Comparison of ENCODE assay signal across 8 mouse cellular contexts in genomic region chr8:123891271-123891670, GRCm38 (mm10). TPM values are rescaled to one million over a fixed set of nuclear protein-coding genes. Genes with fewer than 3 reads are reported as not detected.
A peak's percentile ranks its signal among the peaks of the same experiment; 100 is the strongest.
DNase-seq lines count a peak whose midpoint lies in the region; ATAC-seq and TF ChIP-seq lines count a peak whose summit lies in the region.

No protein-coding gene starts in this region.

- peak; percentile 50 for DNase-seq in 416B (ENCODE audit: low read depth)
- DNase-seq in R1 (ENCODE audit: low read depth, low spot score), result peak; percentile 36
- peak; percentile 44 to 61 for DNase-seq in gastrocnemius, postnatal 36 days
- peak; percentile 35 for DNase-seq in kidney, adult 9 months
- DNase-seq in midbrain, embryonic 11.5 days (ENCODE audit: low spot score, missing footprints), result peak; percentile 94
- no peak for DNase-seq in spleen, postnatal 36 days (ENCODE audit: low spot score in 2 of 2)
- no peak for DNase-seq in right cerebral cortex, adult 18-20 months

- peak overlapping the region; percentile 36; the same call in 1 of the 2 replicates for H3K4me3 ChIP-seq in cortical plate, adult 2 months (ENCODE audit: insufficient read depth, low read length)
- peak overlapping the region; percentile 34 for H3K4me3 ChIP-seq in midbrain, embryonic 11.5 days (ENCODE audit: low read depth, low read length)

- peak overlapping the region; percentile 62 for H3K4me2 ChIP-seq in midbrain, embryonic 11.5 days

- no peak for ATAC-seq in midbrain, embryonic 11.5 days (ENCODE audit: low FRiP score)

- peak overlapping the region; percentile 48 for H3K9ac ChIP-seq in midbrain, embryonic 11.5 days (ENCODE audit: low read length)

- H3K4me1 ChIP-seq in cortical plate, adult 2 months (ENCODE audit: control insufficient read depth, insufficient read depth, low read length), result peaks cover 3% of the 10 kb centered on the region; the same call in 1 of the 2 replicates
- peaks cover 12% of the 10 kb centered on the region for H3K4me1 ChIP-seq in midbrain, embryonic 11.5 days (ENCODE audit: control insufficient read depth, insufficient read depth, low read length)

- no peaks in the 10 kb centered on the region for H3K9me3 ChIP-seq in midbrain, embryonic 11.5 days (ENCODE audit: control insufficient read depth, low read length)

- WGBS in midbrain, embryonic 11.5 days, result under 1% methylated on average over 11 of the region's 11 CpGs

- TF ChIP-seq CTCF in cortical plate, adult 2 months (IDR thresholded peaks at IDR 0.05; ENCODE audit: extremely low read depth, insufficient read depth, low read length), result no peak

- no peak for TF ChIP-seq POLR2A in cortical plate, adult 2 months (IDR thresholded peaks at IDR 0.05; ENCODE audit: extremely low read depth, insufficient read depth, low read length)

- H3K27ac ChIP-seq in cortical plate, adult 2 months (ENCODE audit: insufficient read depth, low read length), result peak overlapping the region; percentile 74; the same call in 1 of the 2 replicates
- no peak overlapping the region for H3K27ac ChIP-seq in midbrain, embryonic 11.5 days (ENCODE audit: low read depth, low read length)

- no peaks in the 10 kb centered on the region for H3K36me3 ChIP-seq in midbrain, embryonic 11.5 days (ENCODE audit: control insufficient read depth, insufficient read depth, low read length)

- H3K27me3 ChIP-seq in midbrain, embryonic 11.5 days (ENCODE audit: control insufficient read depth, insufficient read depth, low read length), result peaks cover 45% of the 10 kb centered on the region

- intact Hi-C loops in gastrocnemius, postnatal 36 days (cut with DNase I), result no loop called here

RNA-seq across cellular contexts. Expression of gene Acta1, which starts 3.3 kb away (rescaled TPM):
- 24.6 and 33.3 TPM in 2 replicates for polyA plus RNA-seq in cortical plate, adult 2 months (2012; rRNA removed)
- total RNA-seq in gastrocnemius, postnatal 36 days (2021), result over 10,000 TPM; 54,633 to 61,739 TPM
- polyA plus RNA-seq in midbrain, embryonic 11.5 days (2014; fragmentation: Nextera tagmentation; extraction: Ambion mirVana), result 0.17 TPM in 1 of 2 replicates, not detected in the other

RNA-seq across cellular contexts. Expression of gene Ccsap, which starts 31.3 kb away (rescaled TPM):
- 45.1 and 48.1 TPM in 2 replicates for polyA plus RNA-seq in cortical plate, adult 2 months (2012; rRNA removed)
- under 1 TPM; 0.54 to 0.66 TPM for total RNA-seq in gastrocnemius, postnatal 36 days (2021)
- polyA plus RNA-seq in midbrain, embryonic 11.5 days (2014; fragmentation: Nextera tagmentation; extraction: Ambion mirVana), result 7.5 and 7.9 TPM in 2 replicates

RNA-seq across cellular contexts. Expression of gene Nup133, which starts 57.8 kb away (rescaled TPM):
- polyA plus RNA-seq in cortical plate, adult 2 months (2012; rRNA removed), result 17.7 and 21.0 TPM in 2 replicates
- 10 to 100 TPM in 1 of 2 experiments, 1 to 10 TPM in 1; 6.6 to 11.0 TPM for total RNA-seq in gastrocnemius, postnatal 36 days (2021)
- 54.2 and 61.7 TPM in 2 replicates for polyA plus RNA-seq in midbrain, embryonic 11.5 days (2014; fragmentation: Nextera tagmentation; extraction: Ambion mirVana)

Comparison
In these comparisons a context has a peak if more than half of its experiments do, and no peak if none do; other contexts are left out.
1. DNase-seq: peak in 416B (single experiment), R1 (single experiment), gastrocnemius, postnatal 36 days (2 of 2), kidney, adult 9 months (single experiment) and midbrain, embryonic 11.5 days (single experiment); none in spleen, postnatal 36 days (0 of 2) and right cerebral cortex, adult 18-20 months (single experiment).
2. RNA of gene Acta1, which starts 3.3 kb away (polyA plus RNA-seq): 24.6 to 33.3 TPM in cortical plate, adult 2 months; 0.17 TPM in midbrain, embryonic 11.5 days; every median in the first group is over 10 times any median in the second.